Mouse (Mus musculus): ENCODE measurements around the gene Rrp9. TPM values are rescaled to one million over a fixed set of nuclear protein-coding genes. Genes with fewer than 3 reads are reported as not detected.

Gene Rrp9
- total RNA-seq (2023): 86.5 TPM

DNA sequence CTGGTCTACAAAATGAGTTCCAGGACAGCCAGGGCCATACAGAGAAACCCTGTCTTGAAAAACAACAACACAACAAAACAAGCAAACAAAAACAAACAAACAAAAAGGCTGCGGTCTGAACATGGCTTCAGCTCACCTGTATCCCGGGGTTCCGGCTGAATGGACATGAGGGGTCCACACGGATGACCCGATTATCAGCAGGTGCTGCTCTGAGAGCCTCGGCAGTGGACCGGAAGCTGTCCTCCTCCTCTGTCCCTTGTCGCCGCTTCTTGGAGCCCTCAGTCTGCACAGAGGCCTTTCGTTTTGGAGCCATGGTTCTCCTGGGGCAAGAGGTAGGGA is at the start of gene Rrp9:
TSS of gene Rrp9 (plus strand) at position 301 of the 339 bp plus-strand sequence.

DNA sequence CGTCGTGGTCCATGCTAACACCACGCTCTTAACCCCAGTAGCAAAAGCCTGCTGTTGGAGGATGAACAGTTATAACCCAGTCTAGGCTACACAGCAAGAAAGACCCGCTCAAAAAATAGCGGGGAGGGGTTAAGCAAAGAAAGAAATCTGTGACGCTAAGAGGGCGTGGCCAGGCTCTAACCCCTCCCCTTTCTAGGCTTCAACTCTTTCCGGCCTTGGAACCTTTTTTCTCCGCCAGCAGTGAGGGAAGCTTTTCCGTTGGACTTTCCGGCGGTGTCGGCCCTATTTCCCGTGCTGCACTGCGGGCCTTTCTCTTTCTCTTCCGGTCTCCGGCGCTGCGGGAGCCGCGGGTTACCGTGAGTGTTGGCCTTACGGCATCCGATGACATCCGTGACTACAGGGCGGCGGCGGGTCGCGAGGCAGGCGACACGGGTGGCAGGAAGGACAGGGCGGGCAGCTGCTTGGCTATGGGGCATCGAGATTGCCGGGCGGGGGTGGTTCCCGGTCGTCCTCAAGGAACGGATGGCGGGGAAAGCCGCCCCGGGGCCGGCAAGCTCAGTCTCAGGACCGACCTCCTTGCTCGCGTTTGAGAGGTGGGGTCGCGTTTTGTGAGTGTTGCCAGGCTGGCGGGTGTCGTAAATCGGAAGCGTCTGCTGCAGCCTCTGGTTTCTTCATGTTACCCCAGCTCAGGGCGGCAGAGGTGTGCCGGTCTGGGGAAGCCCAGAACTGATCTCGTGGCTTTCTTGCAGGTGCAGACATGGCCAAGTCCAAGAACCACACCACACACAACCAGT is 46.3 kb upstream of the Rrp9 start, which contains the start of gene Rpl29:
TSS of gene Rpl29 (plus strand) at position 234 of the 794 bp plus-strand sequence.

GRCm38 (mm10) chr9:106447348-106447747 is 28.4 kb upstream of the Rrp9 start, which contains the start of the genes Abhd14b and Abhd14a:
Gene Abhd14b (plus strand): TSS chr9:106447459.
Gene Abhd14a (minus strand): TSS chr9:106447678.

DNA sequence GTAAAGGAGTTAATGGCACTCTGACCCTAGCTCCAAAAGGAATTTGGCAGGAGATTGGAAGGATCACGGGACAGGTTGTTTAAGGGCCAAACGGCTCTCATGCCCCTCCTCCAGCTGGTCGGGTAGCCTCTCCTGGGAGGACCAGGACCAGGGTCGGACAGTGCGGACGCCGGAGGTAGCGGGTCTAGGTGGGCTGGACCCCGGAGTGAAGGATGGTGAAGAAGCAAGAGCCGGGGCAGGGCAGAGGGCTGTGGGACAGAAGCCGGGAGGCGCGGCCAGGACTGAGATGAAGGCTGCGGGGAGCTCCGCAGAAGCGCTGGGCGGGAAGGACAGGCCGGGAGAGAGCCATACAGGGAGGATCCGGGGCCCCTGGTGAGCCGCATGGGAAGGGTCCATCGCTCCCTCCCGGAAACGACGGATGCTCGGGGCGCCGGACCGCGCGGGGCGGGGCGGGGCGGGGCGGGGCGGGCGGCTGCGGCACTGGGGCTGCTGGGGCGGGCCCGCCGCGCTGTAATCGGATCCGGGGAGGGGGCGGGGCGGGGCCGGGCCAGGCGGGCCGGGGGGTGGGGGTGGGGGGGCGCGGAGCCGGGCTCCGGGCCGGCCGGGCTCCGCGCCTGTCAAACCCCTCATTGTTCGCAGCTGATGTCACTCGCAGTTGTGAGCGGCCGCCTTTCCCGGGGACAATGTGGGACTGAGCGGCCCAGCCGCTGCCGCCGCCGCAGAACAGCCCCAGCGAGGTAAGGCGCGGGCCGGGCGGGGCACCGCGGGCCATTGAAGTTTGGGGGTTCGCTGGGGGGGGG is 22.3 kb upstream of the Rrp9 start, which contains the start of gene Pcbp4:
TSS of gene Pcbp4 (plus strand) at position 21 of the 800 bp plus-strand sequence.

DNA sequence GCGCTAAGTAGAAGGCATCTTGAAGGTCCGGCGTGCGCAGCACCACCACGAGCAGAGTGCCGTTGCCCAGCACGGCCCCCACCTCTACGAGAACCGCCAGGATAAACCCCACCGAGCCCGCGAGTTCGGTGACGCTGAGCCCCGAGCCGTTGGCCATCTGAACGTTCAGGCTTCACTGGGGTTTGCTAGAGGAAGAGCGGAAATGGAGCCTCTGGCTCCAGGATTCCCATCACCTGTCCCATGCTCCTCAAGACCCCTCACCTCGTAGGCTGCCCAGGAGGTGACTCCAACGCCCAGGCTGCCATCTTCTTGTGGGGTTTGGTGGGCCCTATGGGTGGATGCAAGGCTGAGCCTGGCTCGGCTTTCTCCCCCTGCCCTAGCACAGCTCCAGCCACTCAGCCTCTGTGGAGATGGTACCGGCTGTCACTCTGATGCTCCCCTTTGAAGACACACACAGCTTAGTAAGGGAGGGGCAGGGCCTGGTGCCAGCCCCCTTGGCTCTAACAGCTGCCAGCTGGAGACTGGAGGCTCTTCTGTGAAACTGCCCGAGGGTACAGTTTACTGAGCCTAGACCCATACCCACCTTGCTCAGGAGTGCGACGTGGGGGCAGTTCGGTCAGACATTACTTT is 10.1 kb upstream of the Rrp9 start, which contains the start of gene Gpr62:
TSS of gene Gpr62 (minus strand) at position 368 of the 630 bp plus-strand sequence.

DNA sequence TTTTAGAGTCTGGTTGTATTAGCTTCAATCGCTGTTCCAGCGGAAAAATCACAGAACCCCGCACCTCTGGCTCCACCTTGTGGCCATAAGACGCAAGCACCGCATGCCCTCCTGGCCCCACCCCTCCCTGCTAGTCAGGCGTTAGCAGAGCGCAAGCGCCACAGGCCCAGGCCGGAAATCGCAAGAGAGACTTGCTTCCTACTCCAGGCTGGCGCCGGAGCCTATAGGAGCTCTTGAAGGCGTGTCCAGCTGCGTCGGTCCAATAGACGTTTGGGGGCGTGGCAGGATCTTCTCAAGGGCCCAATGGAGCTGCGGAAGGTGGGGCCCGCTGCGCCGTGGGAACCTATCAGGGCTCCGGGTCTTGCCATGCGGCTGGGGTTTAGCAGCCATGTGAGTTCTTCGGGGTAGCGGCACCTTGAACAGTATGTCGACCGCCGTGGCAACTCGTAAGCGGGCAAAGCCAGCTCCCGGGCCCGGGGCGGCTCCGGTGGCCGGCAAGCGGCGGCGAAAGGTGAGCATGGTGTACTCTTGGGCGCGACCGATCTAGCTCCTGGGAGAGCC is 1.2 kb downstream of the Rrp9 start, which contains the start of gene Parp3:
TSS of gene Parp3 (minus strand) at position 26 of the 561 bp plus-strand sequence.

GRCm38 (mm10) chr9:106499667-106500066 is 23.9 kb downstream of the Rrp9 start, which contains the start of gene Iqcf1:
Gene Iqcf1 (plus strand): TSS chr9:106499967.

GRCm38 (mm10) chr9:106514273-106514672 is 38.5 kb downstream of the Rrp9 start, which contains the start of gene Iqcf5:
Gene Iqcf5 (plus strand): TSS chr9:106514573.

Other genes starting within 250 kb of the Rrp9 start
- 44.3 TPM for gene Alas1, start 227.3 kb upstream of the Rrp9 start, total RNA-seq (2023)
- 3.0 TPM for gene Poc1a, start 194.9 kb upstream of the Rrp9 start, total RNA-seq (2023)
- 28.0 TPM for gene Dusp7, start 107.3 kb upstream of the Rrp9 start, total RNA-seq (2023)
- gene Rpl29, start 46.5 kb upstream of the Rrp9 start, total RNA-seq (2023): 867 TPM
- gene Acy1, start 37.6 kb upstream of the Rrp9 start, total RNA-seq (2023): 12.5 TPM
- 2.5 TPM for gene Abhd14b, start 28.5 kb upstream of the Rrp9 start, total RNA-seq (2023)
- 12.2 TPM for gene Abhd14a, start 28.3 kb upstream of the Rrp9 start, total RNA-seq (2023)
- gene Pcbp4, start 22.7 kb upstream of the Rrp9 start, total RNA-seq (2023): 5.0 TPM
- gene Gpr62, start 10.0 kb upstream of the Rrp9 start, total RNA-seq (2023): not detected
- gene Parp3, start 986 bp downstream of the Rrp9 start, total RNA-seq (2023): 35.9 TPM
- gene Iqcf1, start 24.0 kb downstream of the Rrp9 start, total RNA-seq (2023): not detected
- not detected for gene Iqcf5, start 38.6 kb downstream of the Rrp9 start, total RNA-seq (2023)
- not detected for gene Iqcf3, start 85.7 kb downstream of the Rrp9 start, total RNA-seq (2023)
- not detected for gene Iqcf4, start 95.0 kb downstream of the Rrp9 start, total RNA-seq (2023)
- gene Iqcf6, start 150.6 kb downstream of the Rrp9 start, total RNA-seq (2023): not detected
- not detected for gene Grm2, start 180.1 kb downstream of the Rrp9 start, total RNA-seq (2023)
- gene Tex264, start 210.0 kb downstream of the Rrp9 start, total RNA-seq (2023): 59.8 TPM